In genomic region chr3:157804307-157804706, GRCm38 (mm10) we compare ENCODE assay signal across 11 mouse cellular contexts.
"Had no signal": no experiment of that assay in that cellular context is flagged by ENCODE, and none has a peak within 500 bp of the region (broad histone marks: within the 10 kb centered on the region; RNA-seq: fewer than 3 reads in every experiment).

No protein-coding gene starts in this region.

- H3K4me2 ChIP-seq: kidney, embryonic 15.5 days; limb, embryonic 12.5 days; neural tube, embryonic 13.5 days had no signal

- H3K9me3 ChIP-seq: kidney, embryonic 15.5 days; limb, embryonic 12.5 days; neural tube, embryonic 13.5 days had no signal

- H3K4me1 ChIP-seq: kidney, embryonic 15.5 days; limb, embryonic 12.5 days; neural tube, embryonic 13.5 days had no signal

- H3K36me3 ChIP-seq: kidney, embryonic 15.5 days; limb, embryonic 12.5 days; neural tube, embryonic 13.5 days had no signal

- H3K4me3 ChIP-seq: kidney, embryonic 15.5 days; limb, embryonic 12.5 days; neural tube, embryonic 13.5 days had no signal

- H3K9ac ChIP-seq: kidney, embryonic 15.5 days; limb, embryonic 12.5 days; neural tube, embryonic 13.5 days had no signal

- DNase-seq: kidney, adult 2 months; kidney, postnatal 14 days; layer of hippocampus, adult 9-11 months; layer of hippocampus, postnatal 36 days; lung, adult 18-20 months; right cerebral cortex, postnatal 14 days; thymus, postnatal 4 days had no signal

- ATAC-seq: intestine, embryonic 16.5 days had no signal

- H3K27ac ChIP-seq: kidney, embryonic 15.5 days; limb, embryonic 12.5 days; neural tube, embryonic 13.5 days had no signal

- H3K27me3 ChIP-seq: kidney, embryonic 15.5 days; limb, embryonic 12.5 days; neural tube, embryonic 13.5 days had no signal
